Mouse (Mus musculus): Measurements from ENCODE around the gene Spata20. TPM values are rescaled to one million over a fixed set of nuclear protein-coding genes. Genes with fewer than 3 reads are reported as not detected.
A peak's percentile ranks its signal among the peaks of the same experiment; 100 is the strongest.

The Spata20 gene
- polyA plus RNA-seq, 1 experiment from 2014 or later: 0.47 TPM

DNA sequence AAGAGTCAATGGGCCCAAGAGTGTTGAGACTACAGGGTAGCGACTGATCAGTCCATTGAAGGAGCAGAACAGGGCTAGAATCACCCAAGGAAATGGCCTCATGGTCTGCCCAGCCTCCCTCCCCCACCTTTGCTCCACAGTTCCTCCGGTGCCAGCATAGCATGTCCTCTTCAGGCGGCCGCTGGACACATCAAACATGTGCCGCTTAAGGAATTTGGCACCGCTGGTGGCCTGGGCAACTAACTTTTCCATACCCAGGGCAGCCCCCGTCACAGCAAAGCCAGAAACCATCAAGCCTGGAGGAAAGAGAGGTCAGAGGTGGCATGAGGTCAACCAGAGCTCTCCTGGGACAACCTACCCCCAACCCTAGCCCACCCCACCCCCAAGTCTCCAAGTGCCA lies 4.0 kb downstream of the Spata20 start:
- 89% methylated on average over 7 of the region's 7 CpGs for WGBS
- H3K9me3 ChIP-seq: no peaks in the 10 kb centered on the region
- peaks cover 86% of the 10 kb centered on the region for H3K27me3 ChIP-seq (replicated peaks)
- H3K4me3 ChIP-seq: no peak overlapping the region
- no peak overlapping the region for H3K9ac ChIP-seq
- H3K27ac ChIP-seq (replicated peaks): no peak overlapping the region
- H3K36me3 ChIP-seq: no peaks in the 10 kb centered on the region
- peaks cover 3% of the 10 kb centered on the region; the same call in 1 of the 2 replicates for H3K4me1 ChIP-seq
- ATAC-seq (ENCODE audit: extremely low read depth, insufficient number of reproducible peaks, low FRiP score, low TSS enrichment): no peak
- H3K4me2 ChIP-seq: no peak overlapping the region

DNA sequence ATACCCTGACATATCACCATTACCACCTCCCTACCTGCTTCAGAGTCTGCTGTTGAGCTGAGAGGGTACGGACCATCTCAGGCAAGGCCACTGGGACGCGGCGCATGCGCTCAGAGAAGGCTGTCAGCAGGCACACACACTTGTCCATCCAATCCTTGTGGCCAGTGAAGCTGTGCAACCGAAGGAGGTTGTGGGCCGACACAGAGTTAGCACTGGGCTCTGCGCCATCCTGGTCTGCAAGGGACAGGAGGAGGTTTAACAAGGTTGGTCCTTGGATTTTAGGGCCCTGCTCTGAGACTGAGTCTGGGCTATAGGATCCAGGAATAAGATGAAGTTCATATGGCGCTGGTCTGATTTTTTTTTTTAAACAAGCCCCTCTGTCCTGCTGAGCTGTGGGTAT lies 5.6 kb downstream of the Spata20 start:
- peaks cover 89% of the 10 kb centered on the region for H3K27me3 ChIP-seq (replicated peaks)
- H3K9me3 ChIP-seq: no peaks in the 10 kb centered on the region
- ATAC-seq (ENCODE audit: extremely low read depth, insufficient number of reproducible peaks, low FRiP score, low TSS enrichment): no peak
- no peak overlapping the region for H3K9ac ChIP-seq
- H3K4me2 ChIP-seq: no peak overlapping the region
- H3K27ac ChIP-seq (replicated peaks): no peak overlapping the region
- WGBS: 82% methylated on average over 9 of the region's 9 CpGs
- H3K36me3 ChIP-seq: no peaks in the 10 kb centered on the region
- peaks cover 5% of the 10 kb centered on the region for H3K4me1 ChIP-seq
- H3K4me3 ChIP-seq: no peak overlapping the region

- no peak overlapping the region for H3K27ac ChIP-seq (replicated peaks)
- peaks cover 28% of the 10 kb centered on the region for H3K4me1 ChIP-seq
- no peak overlapping the region for H3K9ac ChIP-seq
- H3K9me3 ChIP-seq: no peaks in the 10 kb centered on the region
- WGBS: 60% methylated on average over 6 of the region's 6 CpGs
- ATAC-seq (ENCODE audit: extremely low read depth, insufficient number of reproducible peaks, low FRiP score, low TSS enrichment): no peak
- peaks cover 96% of the 10 kb centered on the region for H3K27me3 ChIP-seq (replicated peaks)
- H3K36me3 ChIP-seq: no peaks in the 10 kb centered on the region
- no peak overlapping the region for H3K4me3 ChIP-seq
- H3K4me2 ChIP-seq: no peak overlapping the region
These were observed 8.3 kb downstream of the Spata20 start for GRCm38 (mm10) chr11:94477651-94478050.

DNA sequence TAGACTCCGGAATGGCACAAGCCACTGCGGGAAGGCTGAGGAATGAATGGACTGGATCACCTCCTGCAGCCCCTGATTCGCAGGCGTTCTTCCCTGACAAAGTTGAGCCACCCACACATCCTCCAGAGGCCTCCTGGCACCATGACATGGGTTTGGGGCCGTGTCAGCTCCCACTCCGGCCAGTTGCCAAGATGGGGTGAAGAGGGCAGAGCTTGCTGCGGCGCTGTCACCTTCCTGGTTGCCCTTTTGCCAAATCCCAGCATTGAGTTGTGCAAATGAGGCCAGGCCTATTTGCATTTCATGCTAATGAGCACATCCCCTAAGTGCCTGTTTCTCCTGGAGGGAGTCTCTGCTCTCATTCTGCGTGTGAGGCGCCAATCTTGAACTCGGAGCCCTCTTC lies 10.3 kb downstream of the Spata20 start:
- Histone ChIP-seq H3K4me2 (no peak overlapping the region), H3K9me3 (no peaks in the 10 kb centered on the region), H3K4me3 (no peak overlapping the region), H3K27ac (replicated peaks) (no peak overlapping the region), H3K9ac (no peak overlapping the region), H3K36me3 (no peaks in the 10 kb centered on the region), H3K27me3 (replicated peaks) (peaks cover 99% of the 10 kb centered on the region), H3K4me1 (peaks cover 46% of the 10 kb centered on the region)
- no peak for ATAC-seq (ENCODE audit: extremely low read depth, insufficient number of reproducible peaks, low FRiP score, low TSS enrichment)
- WGBS: 20% methylated on average over 11 of the region's 11 CpGs

DNA sequence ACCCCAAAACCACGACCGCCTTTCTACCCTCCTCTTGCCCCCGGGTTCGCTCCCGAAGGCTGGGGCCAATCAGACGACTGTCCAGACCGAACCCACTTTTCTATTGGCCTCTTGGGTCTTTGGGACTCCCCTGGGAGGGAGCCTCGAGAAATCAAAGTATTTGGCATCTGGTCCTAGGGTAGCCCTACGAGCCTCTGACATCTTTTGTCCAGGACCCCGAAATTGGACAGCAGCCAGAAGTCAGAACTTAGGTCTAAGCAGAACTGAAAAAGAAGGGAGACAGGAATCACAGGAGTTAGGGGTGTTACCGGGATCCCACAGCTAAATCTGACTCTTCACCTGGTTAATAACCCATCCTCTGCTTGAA lies 11.5 kb downstream of the Spata20 start:
- Histone ChIP-seq H3K27ac (replicated peaks) (no peak overlapping the region), H3K9me3 (no peaks in the 10 kb centered on the region), H3K36me3 (no peaks in the 10 kb centered on the region), H3K4me1 (peaks cover 55% of the 10 kb centered on the region), H3K4me2 (peak overlapping the region; percentile 98), H3K27me3 (replicated peaks) (peaks cover 89% of the 10 kb centered on the region), H3K9ac (peak overlapping the region; percentile 84), H3K4me3 (peak overlapping the region; percentile 64)
- WGBS: 2% methylated on average over 11 of the region's 11 CpGs
- ATAC-seq (ENCODE audit: extremely low read depth, insufficient number of reproducible peaks, low FRiP score, low TSS enrichment): no peak

DNA sequence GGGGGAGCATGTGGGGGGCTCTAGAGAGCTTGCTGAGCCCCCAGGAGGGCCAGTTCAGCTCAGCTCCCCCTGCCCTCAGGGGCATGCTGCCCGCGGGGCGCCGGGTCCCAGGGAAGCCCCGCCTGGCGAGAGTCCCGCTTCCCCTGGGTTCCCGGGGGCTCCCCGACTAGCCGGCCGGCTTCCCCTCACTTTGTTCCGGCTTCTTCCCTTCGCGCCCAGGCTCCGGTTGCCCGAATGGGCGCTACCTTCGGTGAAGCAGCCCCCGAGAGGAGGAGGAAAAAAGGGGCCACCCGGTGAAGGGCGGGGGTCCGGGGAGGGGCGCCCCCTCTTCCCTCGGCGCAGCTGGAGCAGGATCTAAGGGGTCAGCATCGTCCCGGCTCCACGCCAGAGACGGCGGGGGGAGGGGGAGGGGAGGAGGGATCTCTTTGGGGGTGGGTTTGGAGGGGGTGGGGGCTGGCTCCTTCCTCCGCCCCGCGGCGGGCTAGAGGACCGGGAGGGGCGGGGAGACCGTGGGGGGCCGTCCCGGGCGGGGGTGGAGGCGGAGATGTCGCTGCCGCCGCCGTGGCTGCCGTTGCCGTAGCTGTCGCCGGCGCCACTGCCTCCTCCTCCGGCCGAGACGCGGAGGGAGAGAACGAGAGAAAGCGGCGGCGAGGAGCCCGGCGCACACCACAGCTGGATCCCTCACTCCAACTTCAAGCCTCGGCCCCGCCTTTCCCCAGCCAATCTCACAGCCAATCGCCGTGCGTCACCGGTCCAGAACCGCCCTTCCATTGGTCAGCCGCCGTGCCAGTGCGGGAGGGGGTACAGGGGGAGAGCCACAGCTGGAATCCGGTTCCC lies 12.1 kb downstream of the Spata20 start, which contains the start of gene Cacna1g:
Cacna1g (minus strand) TSS at position 492 of the 837 bp plus-strand sequence.
- under 1% methylated on average over 61 of the region's 71 CpGs for WGBS
- no peaks in the 10 kb centered on the region for H3K9me3 ChIP-seq
- H3K36me3 ChIP-seq: no peaks in the 10 kb centered on the region
- ATAC-seq (ENCODE audit: extremely low read depth, insufficient number of reproducible peaks, low FRiP score, low TSS enrichment): peak; percentile 80
- peak within 1 kb of the TSS; percentile 64 for H3K4me3 ChIP-seq
- H3K27me3 ChIP-seq (replicated peaks): peaks cover 83% of the 10 kb centered on the region
- peaks cover 61% of the 10 kb centered on the region for H3K4me1 ChIP-seq
- H3K4me2 ChIP-seq: peak within 1 kb of the TSS; percentile 98
- H3K27ac ChIP-seq (replicated peaks): peak within 1 kb of the TSS; percentile 61
- peak within 1 kb of the TSS; percentile 84 for H3K9ac ChIP-seq

GRCm38 (mm10) chr11:94472916-94473706 lies 12.9 kb downstream of the Spata20 start:
- Histone ChIP-seq H3K9ac (peak overlapping the region; percentile 84), H3K4me2 (peak overlapping the region; percentile 98), H3K27ac (replicated peaks) (peak overlapping the region; percentile 61), H3K4me3 (peak overlapping the region; percentile 64), H3K4me1 (peaks cover 70% of the 10 kb centered on the region), H3K9me3 (no peaks in the 10 kb centered on the region), H3K27me3 (replicated peaks) (peaks cover 75% of the 10 kb centered on the region), H3K36me3 (no peaks in the 10 kb centered on the region)
- under 1% methylated on average over 52 of the region's 52 CpGs for WGBS
- no peak for ATAC-seq (ENCODE audit: extremely low read depth, insufficient number of reproducible peaks, low FRiP score, low TSS enrichment)

- peak overlapping the region; percentile 84 for H3K9ac ChIP-seq
- under 1% methylated on average over 15 of the region's 15 CpGs for WGBS
- H3K36me3 ChIP-seq: no peaks in the 10 kb centered on the region
- H3K9me3 ChIP-seq: no peaks in the 10 kb centered on the region
- peaks cover 75% of the 10 kb centered on the region for H3K4me1 ChIP-seq
- no peak overlapping the region for H3K27ac ChIP-seq (replicated peaks)
- peaks cover 69% of the 10 kb centered on the region for H3K27me3 ChIP-seq (replicated peaks)
- peak overlapping the region; percentile 64 for H3K4me3 ChIP-seq
- no peak for ATAC-seq (ENCODE audit: extremely low read depth, insufficient number of reproducible peaks, low FRiP score, low TSS enrichment)
- H3K4me2 ChIP-seq: peak overlapping the region; percentile 98
These were observed 13.4 kb downstream of the Spata20 start for GRCm38 (mm10) chr11:94472585-94472915.

GRCm38 (mm10) chr11:94471740-94472584 lies 14.0 kb downstream of the Spata20 start:
- H3K4me3 ChIP-seq: peak overlapping the region; percentile 64
- peak overlapping the region; percentile 98 for H3K4me2 ChIP-seq
- H3K9ac ChIP-seq: peak overlapping the region; percentile 84
- ATAC-seq (ENCODE audit: extremely low read depth, insufficient number of reproducible peaks, low FRiP score, low TSS enrichment): no peak
- H3K36me3 ChIP-seq: no peaks in the 10 kb centered on the region
- 6% methylated on average over 17 of the region's 17 CpGs for WGBS
- peaks cover 63% of the 10 kb centered on the region for H3K27me3 ChIP-seq (replicated peaks)
- peaks cover 81% of the 10 kb centered on the region for H3K4me1 ChIP-seq
- no peak overlapping the region for H3K27ac ChIP-seq (replicated peaks)
- H3K9me3 ChIP-seq: no peaks in the 10 kb centered on the region

DNA sequence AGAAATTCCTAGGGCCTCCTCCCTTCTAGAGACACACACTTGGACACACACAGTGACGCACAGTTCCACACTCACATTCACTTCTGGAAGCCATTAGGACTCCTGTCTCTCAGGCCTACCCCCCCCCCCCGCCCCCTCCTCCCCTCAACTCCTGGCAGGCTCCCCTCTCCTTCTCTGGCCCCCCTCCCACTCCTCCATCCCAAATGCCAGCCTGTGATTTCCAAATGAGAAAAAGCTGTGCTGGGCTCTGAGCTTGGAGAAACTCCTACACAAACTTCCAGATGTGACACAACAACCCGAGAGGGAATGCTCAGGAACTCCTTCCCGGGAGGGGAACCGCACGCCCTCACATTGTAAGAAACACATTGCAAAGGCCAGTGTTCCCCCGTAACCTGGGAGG lies 15.6 kb downstream of the Spata20 start:
- Histone ChIP-seq H3K4me1 (peaks cover 79% of the 10 kb centered on the region), H3K4me2 (no peak overlapping the region), H3K27ac (replicated peaks) (no peak overlapping the region)

More for the DNA sequence above, 15.6 kb downstream of the Spata20 start:
- 50% methylated on average over 5 of the region's 7 CpGs for WGBS
- Histone ChIP-seq H3K9me3 (no peaks in the 10 kb centered on the region), H3K4me3 (no peak overlapping the region), H3K27me3 (replicated peaks) (peaks cover 47% of the 10 kb centered on the region), H3K36me3 (no peaks in the 10 kb centered on the region), H3K9ac (no peak overlapping the region)
- no peak for ATAC-seq (ENCODE audit: extremely low read depth, insufficient number of reproducible peaks, low FRiP score, low TSS enrichment)

Data from heart, embryonic 13.5 days (tissue).